Comparison of ENCODE assay signal across 29 mouse cellular contexts in the genomic region with DNA sequence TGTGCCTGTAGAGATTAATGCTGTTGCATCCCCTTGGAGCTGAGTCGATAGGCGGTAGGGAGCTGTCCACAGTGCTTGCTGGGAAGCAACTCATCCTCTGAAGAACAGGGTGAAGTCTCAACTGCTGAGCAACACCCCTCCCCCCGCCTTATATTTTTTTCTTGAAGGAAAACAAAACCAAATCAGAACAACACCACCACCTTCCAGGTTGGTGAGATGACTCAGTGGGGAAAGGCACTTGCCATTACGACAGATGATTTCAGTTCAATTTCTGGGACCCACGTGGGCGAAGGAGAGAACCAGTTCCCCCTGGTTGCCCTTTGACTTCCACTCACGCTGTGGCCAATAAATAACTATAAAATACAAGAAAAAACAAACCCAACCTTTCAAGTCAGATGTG. TPM values are rescaled to one million over a fixed set of nuclear protein-coding genes. Genes with fewer than 3 reads are reported as not detected.
DNase-seq lines count a peak whose midpoint lies in the region; ATAC-seq and TF ChIP-seq lines count a peak whose summit lies in the region.
"Had no signal": no experiment of that assay in that cellular context is flagged by ENCODE, and none has a peak within 500 bp of the region (broad histone marks: within the 10 kb centered on the region; RNA-seq: fewer than 3 reads in every experiment).

No protein-coding gene starts in this region.

- peaks cover 31% of the 10 kb centered on the region for H3K4me1 ChIP-seq in cerebellum, adult 2 months (ENCODE audit: control insufficient read depth, insufficient read depth, low read length)

- DNase-seq in cerebellum, adult 2 months = no peak
- no peak for DNase-seq in cerebellum, adult 9-10 months
- no peak for DNase-seq in spleen, adult 18-20 months
- DNase-seq in kidney, postnatal 25 days = no peak
- DNase-seq: adrenal gland, adult 2 months; adrenal gland, postnatal 10 days; adrenal gland, postnatal 25 days; B cell, adult 2 months; cerebellum, adult 11 months; cerebellum, adult 18-20 months; cerebellum, adult 9-11 months; cerebellum, postnatal 14 days; cerebellum, postnatal 36 days; embryo, embryonic 11 days; forebrain, postnatal 0 days had no signal

- no peak for TF ChIP-seq CTCF in cerebellum, adult 2 months (IDR thresholded peaks at IDR 0.05; ENCODE audit: borderline replicate concordance, insufficient read depth, low read depth, low read length)

- TF ChIP-seq POLR2A in cerebellum, adult 2 months (IDR thresholded peaks at IDR 0.05; ENCODE audit: borderline replicate concordance, insufficient read depth, low read length) = no peak

- WGBS in cerebellum, adult 2 months = 29% methylated on average over 7 of the region's 7 CpGs

- H3K27me3 ChIP-seq in cerebellum, adult 2 months (ENCODE audit: control insufficient read depth, insufficient read depth, low read length) = no peaks in the 10 kb centered on the region
- H3K27me3 ChIP-seq: forebrain, embryonic 15.5 days had no signal

- H3K27ac ChIP-seq in cerebellum, adult 2 months (ENCODE audit: insufficient read depth, low read length) = no peak overlapping the region
- H3K27ac ChIP-seq: embryonic facial prominence, embryonic 12.5 days; forebrain, embryonic 13.5 days; forebrain, embryonic 15.5 days had no signal

- H3K4me3 ChIP-seq in cerebellum, adult 2 months (replicated peaks; ENCODE audit: insufficient read depth, low read depth, low read length) = peak overlapping the region; percentile 36
- H3K4me3 ChIP-seq: embryonic facial prominence, embryonic 12.5 days; forebrain, embryonic 13.5 days; forebrain, embryonic 15.5 days had no signal

- peak; percentile 20 for ATAC-seq in CD4-positive, CD25-positive, alpha-beta regulatory T cell, adult 4 months
- ATAC-seq in activated CD4-positive, CD25-positive, alpha-beta regulatory T cell, adult 4 months = peak; percentile 12
- peak; percentile 36 for ATAC-seq in inflammation-experienced regulatory T-cells, adult 6 months
- no peak for ATAC-seq in megakaryocyte progenitor cell, adult 5-6 weeks (replicated peaks; ENCODE audit: poor library complexity)
- ATAC-seq: forebrain, embryonic 13.5 days; forebrain, embryonic 15.5 days; forebrain, postnatal 0 days; Patski had no signal

RNA-seq across cellular contexts. Expression of gene Pacsin1, which starts 3.5 kb away (rescaled TPM):
- polyA plus RNA-seq in cerebellum, adult 2 months (2012; rRNA removed) = 228 and 244 TPM in 2 replicates
- polyA plus RNA-seq in CD4-positive, CD25-positive, alpha-beta regulatory T cell, adult 4 months (2017; shearing (Covaris generic)) = 10 to 100 TPM; 36.5 to 37.2 TPM
- 10 to 100 TPM; 26.9 to 41.1 TPM for polyA plus RNA-seq in activated CD4-positive, CD25-positive, alpha-beta regulatory T cell, adult 4 months (2017; shearing (Covaris generic))
- polyA plus RNA-seq in inflammation-experienced regulatory T-cells, adult 6 months (2017; shearing (Covaris generic)) = 10 to 100 TPM; 12.2 to 49.0 (median 34.4) TPM
- not detected in 2 replicates for total RNA-seq in megakaryocyte progenitor cell, adult 5-6 weeks (2015)
- 0.47 TPM in 1 of 2 replicates, not detected in the other for total RNA-seq in megakaryocyte progenitor cell, adult 5-6 weeks (2017)
- total RNA-seq: common myeloid progenitor, adult 5-6 weeks had no signal
- polyA plus RNA-seq: G1E had no signal

RNA-seq across cellular contexts. Expression of gene Rps10, which starts 22.3 kb away (rescaled TPM):
- polyA plus RNA-seq in cerebellum, adult 2 months (2012; rRNA removed) = 479 and 488 TPM in 2 replicates
- 1,000 to 10,000 TPM; 1,603 to 1,674 TPM for polyA plus RNA-seq in CD4-positive, CD25-positive, alpha-beta regulatory T cell, adult 4 months (2017; shearing (Covaris generic))
- 1,000 to 10,000 TPM; 1,853 to 2,245 TPM for polyA plus RNA-seq in activated CD4-positive, CD25-positive, alpha-beta regulatory T cell, adult 4 months (2017; shearing (Covaris generic))
- 1,000 to 10,000 TPM; 1,299 to 2,086 (median 1,613) TPM for polyA plus RNA-seq in inflammation-experienced regulatory T-cells, adult 6 months (2017; shearing (Covaris generic))
- total RNA-seq in megakaryocyte progenitor cell, adult 5-6 weeks (2015) = 2,101 and 2,175 TPM in 2 replicates
- 2,717 and 3,085 TPM in 2 replicates for total RNA-seq in megakaryocyte progenitor cell, adult 5-6 weeks (2017)

RNA-seq across cellular contexts. Expression of gene RPS10-NUDT3, which starts 23.7 kb away (rescaled TPM):
- polyA plus RNA-seq in cerebellum, adult 2 months (2012; rRNA removed) = 0.16 TPM in 2 replicates
- not detected for polyA plus RNA-seq in CD4-positive, CD25-positive, alpha-beta regulatory T cell, adult 4 months (2017; shearing (Covaris generic))
- not detected for polyA plus RNA-seq in activated CD4-positive, CD25-positive, alpha-beta regulatory T cell, adult 4 months (2017; shearing (Covaris generic))
- polyA plus RNA-seq in inflammation-experienced regulatory T-cells, adult 6 months (2017; shearing (Covaris generic)) = not detected
- not detected in 2 replicates for total RNA-seq in megakaryocyte progenitor cell, adult 5-6 weeks (2015)
- total RNA-seq in megakaryocyte progenitor cell, adult 5-6 weeks (2017) = not detected in 2 replicates
- total RNA-seq: adrenal gland, adult 2 months; adrenal gland, postnatal 25 days; adrenal gland, postnatal 4 days; common myeloid progenitor, adult 5-6 weeks; forebrain, postnatal 0 days; G1E had no signal
- polyA plus RNA-seq: adrenal gland, adult 2 months; brain, embryonic 14.5 days; embryonic facial prominence, embryonic 12.5 days; embryonic facial prominence, embryonic 14.5 days; forebrain, embryonic 11.5 days; forebrain, embryonic 13.5 days; forebrain, embryonic 15.5 days; forebrain, postnatal 0 days; G1E had no signal

RNA-seq across cellular contexts. Expression of gene Nudt3, which starts 35.5 kb away (rescaled TPM):
- polyA plus RNA-seq in cerebellum, adult 2 months (2012; rRNA removed) = 336 and 366 TPM in 2 replicates
- polyA plus RNA-seq in CD4-positive, CD25-positive, alpha-beta regulatory T cell, adult 4 months (2017; shearing (Covaris generic)) = 10 to 100 TPM; 14.5 to 27.5 TPM
- 10 to 100 TPM; 34.7 to 38.1 TPM for polyA plus RNA-seq in activated CD4-positive, CD25-positive, alpha-beta regulatory T cell, adult 4 months (2017; shearing (Covaris generic))
- polyA plus RNA-seq in inflammation-experienced regulatory T-cells, adult 6 months (2017; shearing (Covaris generic)) = 10 to 100 TPM; 28.1 to 42.5 (median 32.0) TPM
- 70.9 and 74.6 TPM in 2 replicates for total RNA-seq in megakaryocyte progenitor cell, adult 5-6 weeks (2015)
- 171 and 186 TPM in 2 replicates for total RNA-seq in megakaryocyte progenitor cell, adult 5-6 weeks (2017)
